12 mouse cellular contexts compared by ENCODE assay signal in genomic region chr11:101188166-101188805, GRCm38 (mm10). TPM values are rescaled to one million over a fixed set of nuclear protein-coding genes. Genes with fewer than 3 reads are reported as not detected.
DNase-seq lines count a peak whose midpoint lies in the region; ATAC-seq and TF ChIP-seq lines count a peak whose summit lies in the region.
"Had no signal": no experiment of that assay in that cellular context is flagged by ENCODE, and none has a peak within 500 bp of the region (broad histone marks: within the 10 kb centered on the region; RNA-seq: fewer than 3 reads in every experiment).

No protein-coding gene starts in this region.

- intact Hi-C loops in gastrocnemius, postnatal 14 days (cut with DNase I; ENCODE audit: low total_unique reads): loop anchor here (10.0 kb wide), 2 partner anchors 203 to 303 kb away; no protein-coding TSS in a partner anchor

- H3K27me3 ChIP-seq in forebrain, embryonic 10.5 days (ENCODE audit: poor library complexity, severe bottlenecking): peaks cover 4% of the 10 kb centered on the region; the same call in 1 of the 2 replicates
- H3K27me3 ChIP-seq in forebrain, postnatal 0 days (ENCODE audit: insufficient read depth, low read length): no peaks in the 10 kb centered on the region
- H3K27me3 ChIP-seq in limb, embryonic 15.5 days: no peaks in the 10 kb centered on the region
- 0 out of 2 replicates have a peak, but pooled peaks cover 4% of the 10 kb centered on the region for H3K27me3 ChIP-seq in limb, embryonic 10.5 days (ENCODE audit: low read depth, poor library complexity, severe bottlenecking)
- H3K27me3 ChIP-seq in liver, embryonic 15.5 days: peaks cover 14% of the 10 kb centered on the region; the same call in 1 of the 2 replicates

- H3K4me1 ChIP-seq in forebrain, embryonic 10.5 days: peaks cover 44% of the 10 kb centered on the region
- H3K4me1 ChIP-seq in forebrain, postnatal 0 days (ENCODE audit: insufficient read depth): no peaks in the 10 kb centered on the region
- H3K4me1 ChIP-seq in limb, embryonic 15.5 days: peaks cover 27% of the 10 kb centered on the region
- H3K4me1 ChIP-seq in limb, embryonic 10.5 days: peaks cover 30% of the 10 kb centered on the region
- H3K4me1 ChIP-seq in liver, embryonic 15.5 days (replicated peaks): peaks cover 41% of the 10 kb centered on the region

- H3K27ac ChIP-seq in forebrain, embryonic 10.5 days: 0 out of 2 replicates have a peak overlapping the region, but pooled peaks have one; percentile 53
- no peak overlapping the region for H3K27ac ChIP-seq in forebrain, postnatal 0 days (ENCODE audit: low read depth, low read length)
- peak overlapping the region; percentile 3; the same call in 1 of the 2 replicates for H3K27ac ChIP-seq in limb, embryonic 15.5 days
- H3K27ac ChIP-seq in limb, embryonic 10.5 days: no peak overlapping the region
- peak overlapping the region; percentile 91; the same call in 1 of the 2 replicates for H3K27ac ChIP-seq in liver, embryonic 15.5 days (replicated peaks)
- H3K27ac ChIP-seq: macrophage had no signal

- H3K9ac ChIP-seq in forebrain, postnatal 0 days: no peak overlapping the region
- no peak overlapping the region for H3K9ac ChIP-seq in limb, embryonic 15.5 days
- no peak overlapping the region for H3K9ac ChIP-seq in liver, embryonic 15.5 days

- H3K4me3 ChIP-seq in forebrain, embryonic 10.5 days: no peak overlapping the region
- H3K4me3 ChIP-seq in forebrain, postnatal 0 days (ENCODE audit: low read depth, low read length): no peak overlapping the region
- no peak overlapping the region for H3K4me3 ChIP-seq in limb, embryonic 15.5 days
- H3K4me3 ChIP-seq in limb, embryonic 10.5 days: no peak overlapping the region
- H3K4me3 ChIP-seq in liver, embryonic 15.5 days (replicated peaks): no peak overlapping the region

- no peaks in the 10 kb centered on the region for H3K9me3 ChIP-seq in forebrain, embryonic 10.5 days
- H3K9me3 ChIP-seq in forebrain, postnatal 0 days (ENCODE audit: low read length): no peaks in the 10 kb centered on the region
- no peaks in the 10 kb centered on the region for H3K9me3 ChIP-seq in limb, embryonic 15.5 days
- H3K9me3 ChIP-seq in limb, embryonic 10.5 days (replicated peaks): no peaks in the 10 kb centered on the region
- H3K9me3 ChIP-seq in liver, embryonic 15.5 days (replicated peaks): no peaks in the 10 kb centered on the region

- no peak for DNase-seq in forebrain, embryonic 10.5 days (ENCODE audit: extremely low spot score, low spot score)
- no peak for DNase-seq in forebrain, postnatal 0 days
- no peak for DNase-seq in limb, embryonic 10.5 days (ENCODE audit: low spot score)
- peak; percentile 95 for DNase-seq in cerebellum, adult 11-12 months
- no peak for DNase-seq in gastrocnemius, postnatal 14 days
- DNase-seq in left cerebral cortex, adult 8-10 months (ENCODE audit: low spot score in 2 of 2): no peak
- DNase-seq: heart, postnatal 4 days; thymus, adult 2 months had no signal

- no peak for ATAC-seq in forebrain, postnatal 0 days
- no peak for ATAC-seq in limb, embryonic 15.5 days (ENCODE audit: insufficient number of reproducible peaks, low FRiP score, low TSS enrichment, low read depth)
- ATAC-seq in liver, embryonic 15.5 days (ENCODE audit: insufficient read depth): no peak
- ATAC-seq: forebrain, embryonic 14.5 days had no signal

- H3K4me2 ChIP-seq in forebrain, postnatal 0 days (ENCODE audit: low read depth): no peak overlapping the region
- H3K4me2 ChIP-seq in limb, embryonic 15.5 days: no peak overlapping the region
- H3K4me2 ChIP-seq in liver, embryonic 15.5 days: no peak overlapping the region

- TF ChIP-seq CTCF in forebrain, postnatal 0 days (IDR thresholded peaks at IDR 0.05; ENCODE audit: low read depth): no peak

- WGBS in forebrain, embryonic 10.5 days: 87% methylated on average over 11 of the region's 11 CpGs
- WGBS in forebrain, postnatal 0 days: 81% methylated on average over 11 of the region's 11 CpGs
- WGBS in limb, embryonic 15.5 days: 82% methylated on average over 11 of the region's 11 CpGs
- WGBS in limb, embryonic 10.5 days: 84% methylated on average over 11 of the region's 11 CpGs
- 85% methylated on average over 11 of the region's 11 CpGs for WGBS in liver, embryonic 15.5 days (ENCODE audit: insufficient replicate concordance)

- 0 out of 2 replicates have a peak, but pooled peaks cover 6% of the 10 kb centered on the region for H3K36me3 ChIP-seq in forebrain, embryonic 10.5 days (replicated peaks)
- H3K36me3 ChIP-seq in forebrain, postnatal 0 days (ENCODE audit: insufficient read depth): no peaks in the 10 kb centered on the region; the same call in 1 of the 2 replicates
- H3K36me3 ChIP-seq in limb, embryonic 15.5 days: peaks cover 9% of the 10 kb centered on the region; the same call in 1 of the 2 replicates
- H3K36me3 ChIP-seq in limb, embryonic 10.5 days: peaks cover 7% of the 10 kb centered on the region; the same call in 1 of the 2 replicates
- H3K36me3 ChIP-seq in liver, embryonic 15.5 days (replicated peaks): peaks cover 10% of the 10 kb centered on the region

RNA-seq across cellular contexts. Expression of gene Ccr10, which starts 13.0 kb away (rescaled TPM):
- polyA plus RNA-seq in forebrain, embryonic 10.5 days (2016; fragmentation: Nextera tagmentation; extraction: Ambion mirVana): not detected in 2 replicates
- 0.23 and 0.52 TPM in 2 replicates for total RNA-seq in forebrain, postnatal 0 days (2014; rRNA removed)
- polyA plus RNA-seq in forebrain, postnatal 0 days (2015; fragmentation: Nextera tagmentation; extraction: Ambion mirVana): 0.15 and 0.24 TPM in 2 replicates
- 0.14 and 0.36 TPM in 2 replicates for polyA plus RNA-seq in limb, embryonic 15.5 days (2015; fragmentation: Nextera tagmentation; extraction: Ambion mirVana)
- polyA plus RNA-seq in limb, embryonic 10.5 days (2016; fragmentation: Nextera tagmentation; extraction: Ambion mirVana): not detected in 2 replicates
- 0.05 TPM in 1 of 2 replicates, not detected in the other for polyA plus RNA-seq in liver, embryonic 15.5 days (2015; fragmentation: Nextera tagmentation; extraction: Ambion mirVana)
- total RNA-seq in gastrocnemius, postnatal 14 days (2021): under 1 TPM in 1 of 2 experiments, not detected in 1; 0.12 TPM
- total RNA-seq in left cerebral cortex, adult 8-10 months (2022): under 1 TPM in 2 of 4 experiments, not detected in 2; 0.18 to 0.34 TPM
- total RNA-seq: heart, postnatal 4 days had no signal
- polyA plus RNA-seq: macrophage had no signal

RNA-seq across cellular contexts. Expression of gene Plekhh3, which starts 17.1 kb away (rescaled TPM):
- polyA plus RNA-seq in forebrain, embryonic 10.5 days (2016; fragmentation: Nextera tagmentation; extraction: Ambion mirVana): 3.5 and 4.8 TPM in 2 replicates
- 9.2 and 10.2 TPM in 2 replicates for total RNA-seq in forebrain, postnatal 0 days (2014; rRNA removed)
- 4.9 and 5.3 TPM in 2 replicates for polyA plus RNA-seq in forebrain, postnatal 0 days (2015; fragmentation: Nextera tagmentation; extraction: Ambion mirVana)
- 21.7 and 22.1 TPM in 2 replicates for polyA plus RNA-seq in limb, embryonic 15.5 days (2015; fragmentation: Nextera tagmentation; extraction: Ambion mirVana)
- 1.9 and 3.0 TPM in 2 replicates for polyA plus RNA-seq in limb, embryonic 10.5 days (2016; fragmentation: Nextera tagmentation; extraction: Ambion mirVana)
- 1.5 and 1.9 TPM in 2 replicates for polyA plus RNA-seq in liver, embryonic 15.5 days (2015; fragmentation: Nextera tagmentation; extraction: Ambion mirVana)
- total RNA-seq in gastrocnemius, postnatal 14 days (2021): 10 to 100 TPM; 22.0 to 26.9 TPM
- total RNA-seq in left cerebral cortex, adult 8-10 months (2022): 10 to 100 TPM; 13.5 to 15.9 (median 15.3) TPM

RNA-seq across cellular contexts. Expression of gene Cntnap1, which starts 18.0 kb away (rescaled TPM):
- 0.12 and 0.16 TPM in 2 replicates for polyA plus RNA-seq in forebrain, embryonic 10.5 days (2016; fragmentation: Nextera tagmentation; extraction: Ambion mirVana)
- 3.0 and 3.5 TPM in 2 replicates for total RNA-seq in forebrain, postnatal 0 days (2014; rRNA removed)
- polyA plus RNA-seq in forebrain, postnatal 0 days (2015; fragmentation: Nextera tagmentation; extraction: Ambion mirVana): 0.35 and 1.1 TPM in 2 replicates
- polyA plus RNA-seq in limb, embryonic 15.5 days (2015; fragmentation: Nextera tagmentation; extraction: Ambion mirVana): 1.2 and 1.4 TPM in 2 replicates
- 0.04 and 0.09 TPM in 2 replicates for polyA plus RNA-seq in limb, embryonic 10.5 days (2016; fragmentation: Nextera tagmentation; extraction: Ambion mirVana)
- 0.07 and 0.12 TPM in 2 replicates for polyA plus RNA-seq in liver, embryonic 15.5 days (2015; fragmentation: Nextera tagmentation; extraction: Ambion mirVana)
- 1 to 10 TPM; 1.8 to 2.4 TPM for total RNA-seq in gastrocnemius, postnatal 14 days (2021)
- 100 to 1,000 TPM; 173 to 184 (median 176) TPM for total RNA-seq in left cerebral cortex, adult 8-10 months (2022)

RNA-seq across cellular contexts. Expression of gene Tubg2, which starts 32.6 kb away (rescaled TPM):
- polyA plus RNA-seq in forebrain, embryonic 10.5 days (2016; fragmentation: Nextera tagmentation; extraction: Ambion mirVana): 2.3 and 2.7 TPM in 2 replicates
- total RNA-seq in forebrain, postnatal 0 days (2014; rRNA removed): 23.2 and 28.6 TPM in 2 replicates
- polyA plus RNA-seq in forebrain, postnatal 0 days (2015; fragmentation: Nextera tagmentation; extraction: Ambion mirVana): 59.9 and 69.7 TPM in 2 replicates
- 5.7 and 6.8 TPM in 2 replicates for polyA plus RNA-seq in limb, embryonic 15.5 days (2015; fragmentation: Nextera tagmentation; extraction: Ambion mirVana)
- polyA plus RNA-seq in limb, embryonic 10.5 days (2016; fragmentation: Nextera tagmentation; extraction: Ambion mirVana): 2.5 and 3.0 TPM in 2 replicates
- polyA plus RNA-seq in liver, embryonic 15.5 days (2015; fragmentation: Nextera tagmentation; extraction: Ambion mirVana): 0.05 and 0.24 TPM in 2 replicates
- 1 to 10 TPM; 3.1 to 4.6 TPM for total RNA-seq in gastrocnemius, postnatal 14 days (2021)
- total RNA-seq in left cerebral cortex, adult 8-10 months (2022): 10 to 100 TPM; 53.1 to 58.8 (median 56.7) TPM

RNA-seq across cellular contexts. Expression of gene Ezh1, which starts 38.0 kb away (rescaled TPM):
- polyA plus RNA-seq in forebrain, embryonic 10.5 days (2016; fragmentation: Nextera tagmentation; extraction: Ambion mirVana): 9.9 and 10.2 TPM in 2 replicates
- total RNA-seq in forebrain, postnatal 0 days (2014; rRNA removed): 25.6 and 27.7 TPM in 2 replicates
- 18.8 and 22.5 TPM in 2 replicates for polyA plus RNA-seq in forebrain, postnatal 0 days (2015; fragmentation: Nextera tagmentation; extraction: Ambion mirVana)
- 15.6 and 17.6 TPM in 2 replicates for polyA plus RNA-seq in limb, embryonic 15.5 days (2015; fragmentation: Nextera tagmentation; extraction: Ambion mirVana)
- 10.1 and 13.6 TPM in 2 replicates for polyA plus RNA-seq in limb, embryonic 10.5 days (2016; fragmentation: Nextera tagmentation; extraction: Ambion mirVana)
- 9.8 and 11.0 TPM in 2 replicates for polyA plus RNA-seq in liver, embryonic 15.5 days (2015; fragmentation: Nextera tagmentation; extraction: Ambion mirVana)
- total RNA-seq in gastrocnemius, postnatal 14 days (2021): 10 to 100 TPM; 13.5 to 18.1 TPM
- 10 to 100 TPM; 62.4 to 63.9 (median 63.7) TPM for total RNA-seq in left cerebral cortex, adult 8-10 months (2022)

Comparison
In these comparisons a context has a peak if more than half of its experiments do, and no peak if none do; other contexts are left out.
1. H3K27ac ChIP-seq: peak in forebrain, embryonic 10.5 days (single experiment), limb, embryonic 15.5 days (single experiment) and liver, embryonic 15.5 days (single experiment); none in forebrain, postnatal 0 days (single experiment) and limb, embryonic 10.5 days (single experiment).